Mouse (Mus musculus): ENCODE data around the gene Mroh7.

- TF ChIP-seq GATA1 (IDR thresholded peaks at IDR 0.05; ENCODE audit: low read length) (no peak), TAL1 (IDR thresholded peaks at IDR 0.05; ENCODE audit: low read length) (no peak)
Measured at GRCm38 (mm10) chr4:106665269-106665668, 65.5 kb downstream of the Mroh7 start.

Data from erythroblast, embryonic 14.5 days (primary cell).